13 mouse cellular contexts compared by ENCODE assay signal in the genomic region with DNA sequence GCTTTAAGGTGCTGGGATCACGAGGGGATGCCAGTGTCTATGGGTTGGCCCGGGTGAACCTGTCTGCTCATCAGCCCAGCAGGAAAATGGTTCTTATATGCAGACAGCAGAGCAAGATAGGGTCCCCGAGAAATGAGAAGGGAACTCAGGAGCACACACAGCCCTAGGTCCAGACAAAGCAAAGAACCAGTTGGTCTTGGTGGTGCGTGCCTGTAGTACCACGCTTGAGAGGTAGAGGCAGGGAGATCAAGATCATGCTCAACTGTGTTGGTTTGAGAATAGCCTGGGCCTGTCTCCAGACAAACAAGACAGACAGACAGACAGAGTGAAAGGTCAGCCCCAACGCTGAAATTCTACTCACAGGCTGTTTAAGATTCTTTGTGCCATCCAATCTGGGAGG. TPM values are rescaled to one million over a fixed set of nuclear protein-coding genes. Genes with fewer than 3 reads are reported as not detected.
"Had no signal": no experiment of that assay in that cellular context is flagged by ENCODE, and none has a peak within 500 bp of the region (broad histone marks: within the 10 kb centered on the region; RNA-seq: fewer than 3 reads in every experiment).

No protein-coding gene starts in this region.

- H3K4me2 ChIP-seq: limb, embryonic 15.5 days; liver, embryonic 12.5 days; lung, embryonic 15.5 days; midbrain, embryonic 13.5 days; neural tube, embryonic 15.5 days had no signal

- H3K9ac ChIP-seq: limb, embryonic 15.5 days; liver, embryonic 12.5 days; lung, embryonic 15.5 days; midbrain, embryonic 13.5 days; neural tube, embryonic 15.5 days had no signal

- ATAC-seq: liver, embryonic 12.5 days had no signal

- H3K4me1 ChIP-seq: liver, embryonic 12.5 days; neural tube, embryonic 15.5 days had no signal

- H3K27ac ChIP-seq: left cerebral cortex, adult 2 months; limb, embryonic 15.5 days; liver, embryonic 12.5 days; lung, embryonic 15.5 days; midbrain, embryonic 13.5 days; neural tube, embryonic 15.5 days had no signal

- H3K9me3 ChIP-seq: limb, embryonic 15.5 days; liver, embryonic 12.5 days; lung, embryonic 15.5 days; midbrain, embryonic 13.5 days; neural tube, embryonic 15.5 days had no signal

- H3K36me3 ChIP-seq: limb, embryonic 15.5 days; liver, embryonic 12.5 days; lung, embryonic 15.5 days; midbrain, embryonic 13.5 days; neural tube, embryonic 15.5 days had no signal

- H3K4me3 ChIP-seq: left cerebral cortex, adult 2 months; limb, embryonic 15.5 days; liver, embryonic 12.5 days; lung, embryonic 15.5 days; midbrain, embryonic 13.5 days; myocyte; neural tube, embryonic 15.5 days had no signal

RNA-seq across cellular contexts. Expression of gene Mesp1, which starts 5.9 kb away (rescaled TPM):
- polyA plus RNA-seq: kidney, adult 2 months; kidney, embryonic 16.5 days; limb, embryonic 11.5 days; liver, embryonic 12.5 days; liver, embryonic 16.5 days; lung, embryonic 15.5 days; midbrain, embryonic 13.5 days; myocyte; neural tube, embryonic 11.5 days; neural tube, embryonic 15.5 days; stomach, embryonic 16.5 days had no signal

RNA-seq across cellular contexts. Expression of gene Mesp2, which starts 11.0 kb away (rescaled TPM):
- polyA plus RNA-seq: myocyte had no signal

RNA-seq across cellular contexts. Expression of gene Wdr93, which starts 56.5 kb away (rescaled TPM):
- polyA plus RNA-seq: limb, embryonic 15.5 days had no signal
